Mouse (Mus musculus) embryonic facial prominence, embryonic 13.5 days (tissue): ENCODE measurements around the gene Sgce. TPM values are rescaled to one million over a fixed set of nuclear protein-coding genes. Genes with fewer than 3 reads are reported as not detected.
A peak's percentile ranks its signal among the peaks of the same experiment; 100 is the strongest.

ENCODE experiments used
- ATAC-seq: fragments of 200-750 bp; cut with Nextera tagmentation; 2 replicates; pipeline ENCODE4 v1.8.0; 2017; ENCODE audit warnings: low read depth; ENCODE audit not compliant: insufficient number of reproducible peaks, insufficient read depth, low FRiP score, low TSS enrichment
- H3K27ac ChIP-seq: fragments of 300-500 bp; sonication (generic); 2 replicates; pipeline ENCODE4 v1.5.1; 2015; ENCODE audit warnings: moderate library complexity, mild to moderate bottlenecking, inconsistent platforms
- H3K27me3 ChIP-seq: fragments of 300-500 bp; sonication (generic); 2 replicates; pipeline ENCODE4 v1.6.1; 2015; ENCODE audit warnings: mild to moderate bottlenecking, inconsistent platforms
- H3K36me3 ChIP-seq: fragments of 300-500 bp; sonication (generic); 2 replicates; pipeline ENCODE4 v1.6.1; 2015; ENCODE audit warnings: mild to moderate bottlenecking, inconsistent platforms
- H3K4me1 ChIP-seq: fragments of 300-500 bp; sonication (generic); 2 replicates; pipeline ENCODE4 v1.6.1; 2015; ENCODE audit warnings: inconsistent platforms
- H3K4me2 ChIP-seq: fragments of 300-500 bp; sonication (generic); 2 replicates; pipeline ENCODE4 v1.6.1; 2015; ENCODE audit warnings: moderate library complexity, mild to moderate bottlenecking, inconsistent platforms
- H3K4me3 ChIP-seq: fragments of 300-500 bp; sonication (generic); 2 replicates; pipeline ENCODE4 v1.5.1; 2015; ENCODE audit warnings: mild to moderate bottlenecking, inconsistent platforms
- H3K9ac ChIP-seq: fragments of 300-500 bp; sonication (generic); 2 replicates; pipeline ENCODE4 v1.6.1; 2015; ENCODE audit warnings: mild to moderate bottlenecking, inconsistent platforms
- H3K9me3 ChIP-seq: fragments of 300-500 bp; sonication (generic); 2 replicates; pipeline ENCODE4 v1.6.1; 2016; ENCODE audit warnings: inconsistent platforms
- WGBS: fragments of 180-500 bp; shearing (Covaris S2); methylation state at CpG from one replicate; pipeline ENCODE4 v1.1.7; 2015; ENCODE audit warnings: mixed read lengths; 5-methylcytosine and 5-hydroxymethylcytosine counted together
- polyA plus RNA-seq: library from polyadenylated mRNA; unstranded; fragments of >200 nt; fragmentation: Nextera tagmentation; extraction: Ambion mirVana; gene quantifications from 2 replicates; pipeline ENCODE4 v1.2.1, GENCODE M21; 2015

Sgce gene
- polyA plus RNA-seq, 1 experiment from 2014 or later: 66.5 TPM

DNA sequence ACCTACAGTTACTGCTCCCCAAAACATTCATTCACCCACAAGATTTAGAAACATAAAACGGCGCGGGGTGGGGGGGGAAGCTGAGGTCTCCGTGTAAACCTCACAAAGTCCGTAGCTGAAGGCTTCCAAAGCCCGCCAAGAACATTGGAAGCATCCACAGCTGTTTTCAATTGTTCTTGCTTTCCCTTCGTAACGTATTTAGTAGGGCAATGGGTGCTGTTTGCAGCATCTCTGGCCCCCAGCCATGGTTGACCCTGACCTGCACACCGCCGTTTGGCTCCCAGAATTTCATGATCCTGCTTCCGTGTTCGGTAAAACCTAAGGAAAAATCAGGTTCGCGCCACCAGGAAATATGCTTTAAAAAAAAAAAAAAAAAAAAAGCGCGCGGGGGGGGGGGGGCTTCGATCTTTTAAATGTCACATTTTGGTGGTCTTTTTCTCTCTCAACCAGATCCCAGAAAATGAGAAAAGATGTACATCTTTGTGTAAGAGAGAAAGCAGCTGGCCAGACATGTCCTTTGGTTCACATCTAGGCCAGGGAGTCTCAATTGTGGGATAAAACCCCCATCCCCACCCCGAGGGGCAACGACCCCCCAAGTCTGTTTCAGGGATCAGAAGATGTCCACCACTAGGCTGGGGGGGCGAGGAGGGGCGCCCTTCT lies 841 bp downstream of the Sgce start:
- H3K36me3 ChIP-seq: no peaks in the 10 kb centered on the region
- peak overlapping the region; percentile 74 for H3K9ac ChIP-seq
- WGBS: 38% methylated on average over 22 of the region's 22 CpGs
- peaks cover 23% of the 10 kb centered on the region for H3K9me3 ChIP-seq
- H3K27ac ChIP-seq: peak overlapping the region; percentile 80
- H3K4me3 ChIP-seq: peak overlapping the region; percentile 53
- H3K27me3 ChIP-seq: no peaks in the 10 kb centered on the region
- H3K4me2 ChIP-seq: peak overlapping the region; percentile 58
- peaks cover 5% of the 10 kb centered on the region for H3K4me1 ChIP-seq
- ATAC-seq: no peak

DNA sequence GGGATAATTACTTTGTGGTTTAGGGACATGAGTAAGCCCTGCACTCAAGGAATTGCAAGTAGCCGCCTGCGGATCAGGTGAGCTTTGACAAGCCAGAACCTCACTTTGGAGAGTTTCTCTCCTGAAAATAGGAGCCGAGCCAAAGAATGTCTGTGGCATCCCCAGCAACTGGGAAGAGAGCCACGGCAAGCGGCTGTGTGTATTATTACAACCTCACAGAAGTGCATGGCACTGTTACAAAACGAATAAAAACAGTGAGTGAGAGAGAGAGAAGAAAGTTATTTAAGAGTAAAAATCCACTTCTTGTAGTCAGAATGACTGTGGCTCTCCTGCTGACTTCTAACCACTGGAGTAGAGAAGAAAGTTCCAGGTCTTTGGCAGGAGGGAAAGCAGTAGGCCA lies 6.5 kb downstream of the Sgce start:
- Histone ChIP-seq H3K9me3 (no peaks in the 10 kb centered on the region), H3K9ac (no peak overlapping the region), H3K4me3 (no peak overlapping the region), H3K4me1 (peaks cover 36% of the 10 kb centered on the region), H3K27ac (0 out of 2 replicates have a peak overlapping the region, but pooled peaks have one; percentile 52), H3K4me2 (0 out of 2 replicates have a peak overlapping the region, but pooled peaks have one; percentile 5), H3K27me3 (no peaks in the 10 kb centered on the region), H3K36me3 (no peaks in the 10 kb centered on the region)
- 16% methylated on average over 6 of the region's 6 CpGs for WGBS
- peak; percentile 15; the same call in 1 of the 2 replicates for ATAC-seq

DNA sequence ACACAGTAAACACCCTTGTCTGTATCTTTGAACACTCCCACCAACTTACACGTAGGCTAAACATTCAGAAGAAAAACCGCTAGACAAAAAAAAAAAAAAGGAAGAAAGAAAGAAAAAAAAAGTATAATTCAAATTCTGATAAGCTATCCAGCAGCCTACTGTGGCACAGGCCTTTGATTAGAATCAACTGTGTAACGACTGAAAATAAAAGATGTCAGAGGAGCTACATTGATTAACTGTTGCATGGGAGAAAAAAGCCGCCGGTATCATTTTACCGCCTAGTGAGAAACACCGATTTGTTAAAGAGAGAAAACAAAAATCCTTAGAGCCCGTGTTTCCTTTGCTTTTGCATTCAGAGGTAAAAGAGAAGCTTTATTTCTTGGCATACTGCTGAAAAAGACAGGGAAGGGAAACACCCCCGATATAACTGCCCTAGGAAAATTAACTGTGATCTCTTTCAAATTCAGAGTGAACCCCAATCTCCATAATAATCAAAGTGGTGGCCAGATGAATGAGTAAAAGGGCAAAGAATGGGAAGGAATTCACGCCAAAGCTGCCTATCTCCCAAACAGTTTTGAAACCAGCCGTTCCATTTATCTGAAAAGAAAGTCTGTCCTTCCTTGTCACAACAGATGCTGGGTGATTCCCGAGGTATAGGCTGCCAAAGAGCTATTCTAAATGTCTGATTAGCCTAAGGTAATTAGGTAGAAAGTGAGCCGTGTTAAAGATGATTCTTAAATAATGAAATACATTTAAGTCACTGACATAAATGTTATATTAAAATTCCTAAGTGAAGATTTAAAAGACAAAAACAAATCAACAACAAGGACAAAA lies 7.3 kb downstream of the Sgce start:
- H3K4me2 ChIP-seq: peak overlapping the region; percentile 22
- H3K4me3 ChIP-seq: no peak overlapping the region
- H3K36me3 ChIP-seq: no peaks in the 10 kb centered on the region
- no peak overlapping the region for H3K9ac ChIP-seq
- peaks cover 36% of the 10 kb centered on the region for H3K4me1 ChIP-seq
- H3K27ac ChIP-seq: no peak overlapping the region
- H3K27me3 ChIP-seq: no peaks in the 10 kb centered on the region
- no peak for ATAC-seq
- 18% methylated on average over 13 of the region's 13 CpGs for WGBS
- H3K9me3 ChIP-seq: no peaks in the 10 kb centered on the region

DNA sequence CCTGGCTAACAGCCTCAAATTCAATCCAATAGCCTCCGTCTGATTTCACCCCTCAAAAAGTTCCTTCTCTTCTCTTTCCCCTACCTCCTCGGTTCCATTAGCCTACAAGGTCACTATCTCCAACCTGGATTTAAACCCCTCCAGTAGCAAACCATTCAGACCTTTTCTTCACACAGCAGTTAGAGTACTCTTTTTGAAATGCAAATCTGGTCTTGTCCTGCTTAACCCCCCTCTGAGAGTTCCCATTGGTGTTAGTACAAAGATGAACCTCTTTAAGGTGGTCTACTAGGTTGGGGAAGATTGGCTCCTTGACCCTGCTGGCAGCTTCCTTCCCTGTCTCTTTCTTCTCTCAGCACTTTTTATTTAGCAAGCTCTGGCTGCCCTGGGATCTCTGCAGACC lies 8.3 kb downstream of the Sgce start:
- WGBS: 19% methylated on average over 2 of the region's 2 CpGs

DNA sequence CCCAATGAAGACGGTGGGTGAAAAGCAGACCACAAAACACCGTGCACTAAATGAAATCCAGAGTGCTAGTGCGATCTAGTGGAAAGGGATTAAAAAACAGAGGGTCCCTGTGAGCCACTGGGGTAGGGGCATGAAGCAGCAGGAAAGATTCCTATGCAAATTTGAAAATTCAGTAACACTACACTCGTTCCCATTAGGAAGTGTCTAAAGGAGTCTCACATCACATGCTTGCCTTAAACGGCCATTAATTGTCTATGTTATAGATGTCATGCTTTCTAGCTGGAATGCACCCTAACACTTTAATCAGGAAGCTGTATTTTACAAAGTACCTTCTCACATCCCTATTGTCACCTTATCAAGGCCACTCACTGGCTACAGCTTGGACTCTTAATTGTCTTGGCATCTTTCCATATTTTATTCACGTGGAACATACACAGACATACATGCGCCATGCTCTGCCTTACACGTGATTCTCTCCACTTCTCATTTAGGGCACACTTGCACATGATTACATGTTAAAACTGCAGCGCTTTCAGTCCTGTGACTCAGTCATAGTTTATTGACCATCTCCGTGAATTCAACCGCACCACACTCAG lies 8.9 kb downstream of the Sgce start:
- H3K9me3 ChIP-seq: no peaks in the 10 kb centered on the region
- H3K27me3 ChIP-seq: no peaks in the 10 kb centered on the region
- no peak overlapping the region for H3K4me3 ChIP-seq
- H3K4me2 ChIP-seq: no peak overlapping the region
- ATAC-seq: no peak
- H3K4me1 ChIP-seq: peaks cover 38% of the 10 kb centered on the region
- H3K36me3 ChIP-seq: no peaks in the 10 kb centered on the region
- no peak overlapping the region for H3K27ac ChIP-seq
- H3K9ac ChIP-seq: no peak overlapping the region
- WGBS: 33% methylated on average over 11 of the region's 11 CpGs

More for the DNA sequence above, 8.3 kb downstream of the Sgce start:
- no peak for ATAC-seq
- H3K4me1 ChIP-seq: peaks cover 36% of the 10 kb centered on the region
- no peak overlapping the region for H3K4me2 ChIP-seq
- no peaks in the 10 kb centered on the region for H3K27me3 ChIP-seq
- H3K36me3 ChIP-seq: no peaks in the 10 kb centered on the region
- H3K9ac ChIP-seq: no peak overlapping the region
- no peaks in the 10 kb centered on the region for H3K9me3 ChIP-seq
- H3K27ac ChIP-seq: no peak overlapping the region
- no peak overlapping the region for H3K4me3 ChIP-seq

DNA sequence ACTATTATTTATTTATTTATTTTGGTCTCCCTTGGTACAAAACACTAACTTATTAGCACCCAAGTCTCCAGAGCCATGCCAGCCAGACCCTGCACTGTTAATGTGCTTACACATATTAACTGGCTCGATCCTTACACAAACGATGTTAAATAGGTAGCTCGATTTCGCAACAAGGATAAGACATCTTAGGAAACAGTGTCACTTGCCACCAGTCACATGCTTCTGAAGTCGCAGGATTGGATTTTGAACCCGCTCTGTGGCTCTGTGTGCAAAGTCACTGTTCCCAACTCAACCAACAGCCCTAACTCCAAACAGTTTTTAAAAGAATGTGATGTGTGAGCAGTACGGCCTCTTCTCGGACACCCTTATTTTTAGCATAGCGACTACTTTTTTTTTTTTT lies 10.6 kb downstream of the Sgce start:
- peaks cover 41% of the 10 kb centered on the region for H3K4me1 ChIP-seq
- H3K27me3 ChIP-seq: no peaks in the 10 kb centered on the region
- no peak overlapping the region for H3K27ac ChIP-seq
- H3K9me3 ChIP-seq: no peaks in the 10 kb centered on the region
- H3K4me2 ChIP-seq: no peak overlapping the region
- H3K36me3 ChIP-seq: no peaks in the 10 kb centered on the region
- no peak overlapping the region for H3K4me3 ChIP-seq
- ATAC-seq: no peak
- no peak overlapping the region for H3K9ac ChIP-seq
- 84% methylated on average over 9 of the region's 9 CpGs for WGBS

DNA sequence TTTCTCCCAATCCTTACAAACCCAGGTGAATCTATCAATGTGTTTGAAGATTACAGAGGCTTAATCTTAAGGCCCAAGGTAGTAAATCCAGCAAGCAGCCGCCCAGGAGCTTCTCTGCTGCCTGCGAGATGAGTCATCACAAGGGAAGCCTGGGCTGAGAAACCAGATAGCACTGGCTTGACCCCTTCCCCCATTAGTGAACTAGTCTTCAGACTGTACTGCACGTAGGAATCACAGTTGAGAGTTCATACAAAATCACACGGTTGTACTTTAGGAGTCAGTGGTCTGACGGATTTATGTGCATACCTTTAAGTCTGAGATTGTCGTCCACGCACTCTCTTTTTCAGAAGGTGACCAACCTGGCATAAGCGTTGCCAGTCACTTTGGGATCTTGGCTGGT lies 13.8 kb downstream of the Sgce start:
- Histone ChIP-seq H3K4me3 (no peak overlapping the region), H3K36me3 (no peaks in the 10 kb centered on the region), H3K9me3 (no peaks in the 10 kb centered on the region), H3K9ac (no peak overlapping the region), H3K4me1 (peaks cover 16% of the 10 kb centered on the region), H3K4me2 (no peak overlapping the region), H3K27me3 (no peaks in the 10 kb centered on the region), H3K27ac (no peak overlapping the region; the same call in 1 of the 2 replicates)
- no peak for ATAC-seq
- WGBS: 64% methylated on average over 8 of the region's 8 CpGs

DNA sequence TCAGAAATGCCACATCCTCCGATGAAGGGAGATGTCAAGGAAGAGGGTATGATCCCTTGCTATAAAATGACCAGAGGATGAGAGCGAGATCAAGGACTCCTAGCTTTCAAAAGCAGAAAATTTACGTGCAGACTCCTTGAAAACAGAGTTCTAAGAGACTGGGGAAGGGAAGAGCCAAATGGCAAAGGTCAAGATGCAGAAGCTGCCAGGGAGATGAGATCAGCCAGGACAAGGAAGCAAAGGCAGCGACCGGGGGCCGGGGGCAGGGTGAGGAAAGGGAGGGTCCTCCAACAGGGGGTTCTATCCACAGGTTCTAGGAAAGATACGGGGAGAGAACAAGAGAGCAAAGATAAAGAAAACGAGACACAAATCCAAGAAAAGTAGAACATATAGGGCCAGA lies 15.3 kb downstream of the Sgce start:
- no peaks in the 10 kb centered on the region for H3K27me3 ChIP-seq
- no peak overlapping the region for H3K4me2 ChIP-seq
- WGBS: 61% methylated on average over 8 of the region's 8 CpGs
- no peaks in the 10 kb centered on the region for H3K36me3 ChIP-seq
- ATAC-seq: no peak
- no peak overlapping the region for H3K27ac ChIP-seq
- H3K4me3 ChIP-seq: no peak overlapping the region
- no peak overlapping the region for H3K9ac ChIP-seq
- no peaks in the 10 kb centered on the region for H3K9me3 ChIP-seq
- H3K4me1 ChIP-seq: 0 out of 2 replicates have a peak, but pooled peaks cover 8% of the 10 kb centered on the region

DNA sequence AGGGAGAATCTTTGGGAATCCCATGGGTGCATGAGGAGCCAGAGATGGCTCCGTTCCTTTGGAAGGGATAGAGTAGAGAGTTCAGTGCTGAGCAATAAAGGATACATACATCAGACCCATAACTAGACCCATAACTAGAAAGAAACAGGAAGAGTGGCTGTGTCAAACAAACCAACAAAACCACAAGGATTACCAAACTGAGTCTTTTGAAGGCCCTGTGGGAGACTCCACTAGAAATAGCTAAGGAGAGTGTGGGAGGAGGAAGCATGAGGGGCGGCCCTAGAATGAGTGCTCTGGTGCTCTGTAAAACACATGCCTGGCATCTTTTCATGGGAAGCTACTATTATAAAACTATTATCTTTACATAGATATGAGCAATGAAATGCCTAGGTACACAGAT lies 18.7 kb downstream of the Sgce start:
- 78% methylated on average over 2 of the region's 2 CpGs for WGBS
- no peak overlapping the region for H3K27ac ChIP-seq
- ATAC-seq: no peak
- no peak overlapping the region for H3K4me2 ChIP-seq
- peaks cover 14% of the 10 kb centered on the region for H3K4me1 ChIP-seq
- no peaks in the 10 kb centered on the region for H3K27me3 ChIP-seq
- H3K9ac ChIP-seq: no peak overlapping the region
- no peaks in the 10 kb centered on the region for H3K36me3 ChIP-seq
- no peaks in the 10 kb centered on the region for H3K9me3 ChIP-seq
- H3K4me3 ChIP-seq: no peak overlapping the region

DNA sequence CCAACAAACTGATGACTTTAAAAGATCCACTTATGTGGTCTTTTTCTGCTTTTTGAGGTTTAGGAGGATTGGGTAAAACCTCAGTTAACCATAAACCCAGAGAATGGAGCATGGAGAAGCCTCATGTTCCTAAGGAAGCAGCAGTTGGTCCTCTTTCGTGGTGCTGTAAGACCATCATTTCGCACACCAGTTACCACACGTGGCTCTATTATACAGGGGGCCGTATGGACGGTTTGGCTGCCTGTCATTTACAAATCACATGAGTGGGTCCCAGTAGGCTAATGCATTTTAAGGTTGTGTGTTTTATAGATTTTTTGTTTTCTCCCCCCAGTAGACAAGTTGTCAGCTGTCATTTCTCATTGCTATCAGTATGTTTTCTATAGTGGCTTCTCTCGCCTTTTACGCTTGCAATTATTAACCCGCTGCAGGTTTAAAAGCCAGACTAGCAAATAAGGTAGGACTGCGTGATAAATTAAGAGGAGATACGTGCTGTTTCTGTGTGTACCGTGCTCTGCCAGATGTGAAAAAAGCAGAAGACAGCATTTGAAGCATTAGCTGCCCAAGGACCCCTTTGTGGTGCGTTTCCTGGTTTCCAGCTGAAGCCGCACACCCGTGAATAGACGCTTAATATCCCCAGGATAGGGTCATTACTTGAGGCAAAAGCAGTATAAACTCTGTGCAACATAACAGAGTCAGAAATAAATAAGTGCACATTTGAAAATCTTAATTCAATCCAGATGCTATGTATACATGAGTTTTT lies 22.8 kb downstream of the Sgce start:
- H3K27ac ChIP-seq: no peak overlapping the region
- ATAC-seq: no peak
- no peak overlapping the region for H3K4me3 ChIP-seq
- no peaks in the 10 kb centered on the region for H3K27me3 ChIP-seq
- no peaks in the 10 kb centered on the region for H3K36me3 ChIP-seq
- H3K9me3 ChIP-seq: no peaks in the 10 kb centered on the region
- peak overlapping the region; percentile 30 for H3K4me2 ChIP-seq
- 46% methylated on average over 15 of the region's 15 CpGs for WGBS
- no peak overlapping the region for H3K9ac ChIP-seq
- peaks cover 6% of the 10 kb centered on the region for H3K4me1 ChIP-seq

DNA sequence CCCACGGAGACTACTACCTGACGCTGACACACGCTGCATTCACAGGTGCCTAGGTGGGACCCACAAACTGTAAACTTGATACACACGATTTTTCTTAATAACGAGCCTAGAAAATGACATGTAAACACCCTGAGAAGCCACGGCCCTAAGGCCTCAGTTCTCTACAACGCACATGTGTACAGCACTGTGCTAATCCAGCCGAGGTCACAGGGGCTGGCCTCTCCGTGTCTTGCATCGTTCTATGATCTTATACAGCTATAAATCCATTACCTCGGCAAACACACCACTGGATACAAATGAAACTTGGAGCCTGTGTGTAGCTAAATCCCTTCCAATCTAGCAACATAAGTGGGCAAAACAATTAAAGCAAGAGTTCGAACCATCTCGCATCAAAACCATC lies 24.3 kb downstream of the Sgce start:
- no peaks in the 10 kb centered on the region for H3K27me3 ChIP-seq
- H3K4me3 ChIP-seq: no peak overlapping the region
- H3K27ac ChIP-seq: no peak overlapping the region
- peaks cover 6% of the 10 kb centered on the region for H3K4me1 ChIP-seq
- no peaks in the 10 kb centered on the region for H3K9me3 ChIP-seq
- H3K9ac ChIP-seq: no peak overlapping the region
- no peaks in the 10 kb centered on the region for H3K36me3 ChIP-seq
- no peak for ATAC-seq
- no peak overlapping the region for H3K4me2 ChIP-seq
- 84% methylated on average over 13 of the region's 13 CpGs for WGBS
